Mouse (Mus musculus) kidney, adult 9 months (tissue): ENCODE data around the gene Edc4.

Experiments
- DNase-seq: peaks from one replicate; pipeline ENCODE4 v3.0.0; 2022

Gene Edc4

DNA sequence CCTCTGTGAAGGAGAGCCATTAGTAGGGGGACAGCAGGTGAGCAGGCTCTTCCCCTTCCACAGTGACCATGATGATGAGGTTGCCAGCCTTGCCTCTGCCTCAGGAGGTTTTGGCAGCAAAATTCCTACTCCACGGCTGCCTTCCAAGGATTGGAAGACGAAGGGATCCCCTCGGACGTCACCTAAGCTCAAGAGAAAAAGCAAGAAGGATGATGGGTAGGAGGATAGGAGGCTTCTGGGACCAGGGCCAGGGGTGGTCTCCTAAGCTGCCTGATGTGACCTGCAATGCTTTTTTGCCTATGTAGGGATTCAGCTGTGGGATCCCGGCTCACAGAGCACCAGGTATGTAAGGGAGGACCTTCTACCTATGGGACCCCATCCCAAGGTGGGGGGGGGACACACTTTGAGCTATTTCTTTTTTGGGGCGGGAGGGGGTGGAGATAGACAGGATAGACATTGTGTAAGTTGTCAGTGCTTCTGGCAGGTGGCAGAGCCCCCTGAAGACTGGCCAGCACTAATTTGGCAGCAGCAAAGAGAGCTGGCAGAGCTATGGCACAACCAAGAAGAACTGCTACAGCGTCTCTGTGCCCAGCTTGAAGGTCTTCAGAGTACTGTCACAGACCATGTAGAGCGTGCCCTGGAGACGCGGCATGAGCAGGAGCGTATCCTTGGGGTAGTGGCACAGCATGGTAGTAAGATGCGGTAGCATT is 9.2 kb downstream of the Edc4 start:
- no peak for DNase-seq

DNA sequence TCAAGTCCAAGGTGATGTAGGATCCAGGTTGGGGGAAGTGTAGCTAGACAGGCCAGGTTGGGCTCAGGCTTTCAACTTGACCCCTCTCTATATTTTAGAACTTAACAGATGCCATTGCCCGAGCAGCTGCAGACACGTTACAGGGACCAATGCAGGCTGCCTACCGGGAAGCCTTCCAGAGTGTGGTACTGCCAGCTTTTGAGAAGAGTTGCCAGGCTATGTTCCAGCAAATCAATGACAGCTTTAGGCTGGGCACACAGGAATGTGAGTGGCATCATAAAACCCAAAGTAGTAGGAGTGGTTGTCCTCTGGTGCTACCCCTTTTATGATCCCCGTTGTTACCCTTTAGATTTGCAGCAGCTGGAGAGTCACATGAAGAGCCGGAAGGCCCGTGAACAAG is 10.2 kb downstream of the Edc4 start:
- DNase-seq, result no peak

DNA sequence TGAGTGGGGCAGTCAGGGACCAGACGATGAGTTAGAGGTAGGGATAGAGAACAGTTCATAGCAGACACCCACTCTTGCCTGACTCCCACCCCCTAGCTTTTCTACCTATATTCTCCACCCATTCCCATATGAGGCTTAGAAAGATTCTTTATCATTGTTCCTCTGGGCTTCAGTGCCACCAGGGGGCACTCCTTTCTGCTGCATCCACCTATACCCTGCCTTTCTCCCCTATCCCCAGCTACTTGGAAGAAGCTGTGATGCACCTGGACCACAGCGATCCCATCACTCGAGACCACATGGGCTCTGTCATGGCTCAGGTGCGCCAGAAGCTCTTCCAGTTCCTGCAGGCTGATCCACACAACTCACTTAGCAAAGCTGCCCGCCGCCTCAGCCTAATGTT is 11.8 kb downstream of the Edc4 start:
- DNase-seq, result peak; percentile 26

DNA sequence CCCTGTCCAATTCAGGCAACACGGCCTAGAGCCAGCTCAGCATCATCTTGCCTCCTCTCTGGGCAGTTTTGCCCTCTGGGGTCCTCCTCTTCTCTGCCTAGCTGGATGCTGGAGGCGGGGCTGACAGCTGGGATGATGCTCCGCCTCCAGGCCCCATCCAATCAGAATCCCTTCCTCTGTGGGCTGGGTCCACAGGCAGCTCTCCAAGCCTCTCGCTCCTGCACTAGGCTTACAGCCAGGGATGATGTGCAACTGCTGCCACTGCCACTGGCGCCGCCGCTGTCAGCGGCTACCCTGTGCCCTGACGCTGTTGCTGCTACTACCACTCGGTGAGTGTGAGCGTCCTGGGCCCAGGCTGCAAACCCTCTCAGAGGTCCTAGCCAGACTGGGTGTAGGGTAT is 12.7 kb downstream of the Edc4 start, which contains the start of gene Nrn1l:
Gene Nrn1l, plus strand, starts transcription at position 229 of the 400 bp plus-strand sequence.
- peak; percentile 78 for DNase-seq

DNA sequence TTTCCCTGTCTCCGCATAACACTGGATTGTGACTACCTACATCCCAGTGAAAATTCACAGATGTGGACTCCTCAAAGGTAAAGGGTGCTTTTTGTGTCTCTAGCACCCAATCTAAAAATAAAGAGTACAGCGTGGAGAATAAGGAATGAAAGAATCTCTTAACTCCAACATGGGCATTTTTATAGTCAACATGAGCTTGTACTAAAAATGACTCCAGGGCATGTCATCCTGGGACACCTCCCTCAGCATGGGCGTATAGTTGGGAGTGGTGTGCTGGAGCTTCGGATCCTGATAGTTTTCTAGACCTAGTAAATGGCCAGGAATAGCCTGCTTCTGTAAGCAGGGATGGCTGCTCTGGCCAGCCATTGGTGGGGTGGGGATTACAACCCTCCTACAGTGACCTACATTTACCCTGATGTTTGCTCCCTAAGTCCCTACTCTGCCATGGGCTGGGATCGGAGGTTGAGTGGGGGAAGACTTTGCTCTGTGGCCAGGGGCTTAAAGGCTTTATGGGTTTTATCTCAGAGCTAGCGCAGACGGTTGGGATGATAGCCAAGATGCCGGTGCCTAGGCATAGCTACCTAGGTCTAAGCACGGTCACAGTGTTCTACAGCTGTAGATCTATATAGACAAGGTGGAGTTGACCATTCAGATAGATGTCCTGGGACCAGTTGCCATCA is 17.3 kb downstream of the Edc4 start:
- no peak for DNase-seq

DNA sequence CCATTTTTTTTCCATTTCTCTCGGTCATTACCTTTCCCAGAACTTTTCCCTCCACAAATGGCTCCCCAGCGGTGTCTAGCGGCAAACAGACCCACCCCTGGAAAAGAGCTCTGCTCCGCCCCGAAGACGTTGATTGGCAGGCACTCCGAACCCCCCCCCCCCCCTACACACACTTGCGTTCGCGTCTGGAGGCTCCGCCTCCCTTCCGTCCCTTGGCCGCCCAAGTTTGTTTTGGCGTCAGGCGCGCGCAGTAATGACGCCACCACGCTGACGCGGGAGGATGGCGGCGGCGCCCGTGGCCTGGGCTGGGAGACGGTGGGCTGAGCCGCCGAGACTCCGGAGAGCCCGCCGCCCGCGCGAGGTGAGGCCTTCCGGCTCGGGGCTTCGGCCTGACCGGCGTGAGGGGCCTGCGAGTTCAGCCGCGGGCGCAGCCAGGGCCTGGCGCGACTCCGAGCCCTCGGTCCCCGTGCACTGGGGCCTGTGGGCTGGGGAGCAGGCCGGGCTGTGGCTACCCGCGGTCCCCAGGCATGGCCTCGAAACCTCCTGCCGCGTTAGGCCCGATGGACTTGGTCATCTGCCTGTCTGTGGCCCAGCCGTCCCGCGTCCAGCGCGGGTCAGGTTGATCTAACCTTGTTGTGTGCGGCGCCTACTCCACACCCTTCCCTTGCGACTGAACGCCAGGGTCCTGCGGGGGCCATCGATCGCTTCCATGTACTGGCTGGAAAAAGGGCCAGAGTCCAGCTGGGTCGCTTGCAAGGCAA is 19.7 kb downstream of the Edc4 start, which contains the start of gene Pskh1:
Gene Pskh1, plus strand, starts transcription at position 262 of the 761 bp plus-strand sequence.
- peak; percentile 90 for DNase-seq

DNA sequence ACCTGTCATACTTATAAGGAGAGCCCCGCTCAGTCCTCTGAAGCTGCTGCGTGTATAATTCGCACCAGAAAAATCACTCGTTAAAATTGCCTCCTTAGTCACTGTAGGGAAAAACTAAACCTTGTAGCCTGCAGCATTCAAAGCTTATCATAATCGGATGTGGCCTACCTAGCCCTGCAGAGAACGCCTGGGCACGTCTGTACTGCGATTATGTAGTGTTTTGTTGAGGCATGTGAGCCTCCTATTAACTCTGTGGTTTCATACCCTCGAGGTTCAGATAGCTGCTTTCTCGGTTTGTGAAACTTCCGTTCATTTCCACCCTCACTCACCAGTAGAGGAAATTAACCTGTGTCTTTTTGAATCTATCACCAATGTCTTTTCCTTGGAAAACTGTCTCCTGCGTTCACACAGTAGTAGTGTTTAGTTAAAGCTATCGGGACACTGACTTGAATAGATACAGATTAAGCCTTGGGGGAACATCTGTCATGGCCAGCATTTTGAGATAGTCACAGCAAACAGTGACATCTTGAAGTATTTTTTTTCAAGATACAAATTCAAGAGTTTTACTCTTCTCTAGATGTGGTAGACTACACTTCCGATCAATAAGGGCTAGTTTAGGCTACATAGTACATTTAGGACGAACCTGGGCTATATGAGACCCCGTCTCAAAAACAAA is 20.4 kb downstream of the Edc4 start:
- peak; percentile 12 for DNase-seq

DNA sequence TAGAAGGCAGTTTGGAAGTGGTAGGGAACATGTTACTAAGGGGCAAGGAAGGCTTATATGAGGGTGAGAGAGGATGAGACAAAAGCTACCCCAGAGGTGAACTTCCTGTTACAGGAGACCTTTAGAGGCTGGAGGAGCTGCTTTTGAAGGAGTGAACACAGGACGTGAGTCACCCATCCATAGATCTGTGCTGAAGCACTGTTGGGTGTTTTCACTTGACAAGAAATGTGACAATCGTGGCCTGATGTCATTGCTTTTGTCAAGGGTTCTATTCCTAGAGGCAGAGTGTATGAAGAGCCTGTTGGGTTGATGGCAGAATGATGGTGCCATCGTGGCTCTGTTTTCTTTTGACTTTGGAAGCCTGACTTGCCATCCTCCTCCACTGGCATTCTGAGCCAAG is 38.7 kb downstream of the Edc4 start:
- DNase-seq, result no peak

DNA sequence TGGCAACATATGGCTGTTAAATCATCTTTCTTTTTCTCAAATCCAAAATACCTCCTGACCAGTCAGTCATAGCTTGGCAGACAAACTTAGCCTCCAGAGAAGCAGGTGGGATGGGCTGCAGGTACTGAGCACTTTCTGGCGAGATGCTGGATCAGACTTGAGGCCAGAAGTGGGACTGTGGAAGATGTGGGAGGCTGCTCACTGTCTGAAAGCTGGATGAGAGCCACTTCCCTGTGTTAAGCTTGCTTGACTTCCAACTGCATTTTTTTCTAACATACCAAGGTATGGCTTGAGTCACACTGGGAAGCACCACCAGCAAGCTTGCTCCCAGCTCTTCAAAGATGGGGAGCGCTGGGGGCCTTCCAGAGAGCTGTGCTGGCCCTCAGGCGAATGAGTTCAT is 44.4 kb downstream of the Edc4 start:
- no peak for DNase-seq

DNA sequence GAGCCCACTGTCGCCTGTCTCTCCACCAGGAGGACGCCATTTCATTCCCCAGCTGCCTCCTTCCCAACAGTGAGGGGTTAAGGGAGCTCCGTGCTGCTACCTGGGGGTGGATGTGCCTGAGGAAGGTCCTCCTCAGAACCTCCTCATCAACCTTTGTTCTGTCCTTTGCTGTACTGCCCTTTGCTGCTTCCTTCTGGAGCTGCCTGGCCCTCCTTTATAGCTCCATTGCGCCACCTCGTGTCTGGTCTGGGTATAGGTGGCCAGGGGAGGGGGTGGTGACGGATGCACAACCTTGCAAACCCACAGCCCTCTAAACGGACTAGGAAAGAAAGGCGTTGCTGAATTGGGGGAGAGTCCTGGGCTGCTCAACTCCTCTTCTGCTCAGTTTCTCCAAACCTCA is 49.9 kb downstream of the Edc4 start:
- DNase-seq, result peak; percentile 84

DNA sequence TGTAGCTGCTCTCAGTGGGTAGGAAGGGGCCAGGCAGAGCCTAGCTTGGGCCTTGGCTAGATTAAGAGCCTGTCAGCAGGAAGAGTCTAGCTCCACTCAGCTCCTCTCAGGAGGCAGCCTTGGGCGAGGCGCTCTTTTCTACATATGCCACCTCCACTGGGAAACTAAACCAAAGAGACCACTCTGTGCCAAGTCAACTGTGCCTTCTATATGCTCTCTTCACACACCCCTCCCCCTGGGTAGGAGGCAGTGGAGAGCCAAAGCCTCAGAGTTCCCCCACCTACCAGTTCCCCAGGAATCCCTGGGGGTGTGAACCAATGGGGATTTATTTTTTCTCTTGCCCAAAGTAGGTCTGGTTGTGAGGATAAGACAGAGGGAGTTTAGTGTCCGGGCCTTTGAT is 50.6 kb downstream of the Edc4 start:
- DNase-seq, result no peak

DNA sequence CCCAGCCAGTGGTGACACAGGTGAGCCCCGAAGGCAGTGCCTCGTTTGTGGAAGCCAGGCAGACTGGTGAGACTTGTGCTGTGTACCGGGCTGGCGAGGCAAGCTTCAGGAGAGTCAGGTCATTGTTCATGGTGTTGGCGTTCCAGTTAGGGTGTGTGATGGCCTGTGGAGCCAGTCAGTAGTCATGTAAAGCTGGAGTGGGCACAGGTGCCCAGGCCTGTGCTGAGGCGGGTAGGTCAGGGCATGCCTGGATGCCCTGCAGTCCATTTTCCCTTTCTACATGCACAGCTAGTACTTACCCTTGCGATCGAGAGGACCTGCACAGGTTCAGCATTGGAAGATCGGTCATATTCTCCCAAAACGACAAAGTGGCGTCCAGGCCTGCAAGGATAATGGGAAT is 51.8 kb downstream of the Edc4 start:
- no peak for DNase-seq

DNA sequence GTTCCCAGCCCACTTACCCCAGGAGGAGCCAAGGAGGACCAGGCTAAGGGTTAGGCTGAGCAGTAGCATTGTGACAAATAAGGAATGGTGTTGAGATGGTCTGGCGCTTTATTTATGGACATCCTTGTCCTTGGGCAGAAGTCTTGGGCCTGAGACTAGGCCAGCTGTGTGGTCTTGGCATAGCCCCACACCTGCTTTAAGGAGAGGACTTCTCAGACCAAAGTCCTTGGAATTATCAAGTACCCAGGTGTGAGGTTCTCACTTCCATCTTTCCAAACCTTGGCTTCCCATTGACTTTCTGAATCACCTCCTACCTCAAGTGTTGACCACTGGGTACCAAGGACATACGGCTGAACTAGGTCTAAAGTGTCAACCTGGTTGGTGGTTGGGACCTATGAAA is 53.1 kb downstream of the Edc4 start, which contains the start of gene Ctrl:
Gene Ctrl, minus strand, starts transcription at position 101 of the 400 bp plus-strand sequence.
- no peak for DNase-seq

DNA sequence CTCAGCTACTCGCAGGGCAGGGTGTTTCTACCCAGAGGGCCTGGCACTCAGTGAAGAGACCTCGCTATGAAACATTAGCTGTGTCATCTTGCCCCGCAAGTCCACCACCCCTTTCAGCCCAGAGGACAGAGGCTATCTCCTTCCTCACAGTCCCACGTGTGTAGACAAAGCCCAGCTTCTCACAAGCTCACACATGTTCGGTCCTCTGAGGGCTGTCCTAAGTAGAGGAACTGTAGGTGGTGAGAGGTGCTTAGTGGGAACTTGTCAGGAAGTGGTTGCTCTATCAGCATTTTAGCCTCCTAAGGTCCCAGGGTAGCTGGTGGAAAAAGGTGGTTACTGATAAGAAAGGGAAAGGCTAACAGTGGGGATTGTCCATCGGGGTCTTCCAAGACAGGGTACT is 54.4 kb downstream of the Edc4 start:
- no peak for DNase-seq

DNA sequence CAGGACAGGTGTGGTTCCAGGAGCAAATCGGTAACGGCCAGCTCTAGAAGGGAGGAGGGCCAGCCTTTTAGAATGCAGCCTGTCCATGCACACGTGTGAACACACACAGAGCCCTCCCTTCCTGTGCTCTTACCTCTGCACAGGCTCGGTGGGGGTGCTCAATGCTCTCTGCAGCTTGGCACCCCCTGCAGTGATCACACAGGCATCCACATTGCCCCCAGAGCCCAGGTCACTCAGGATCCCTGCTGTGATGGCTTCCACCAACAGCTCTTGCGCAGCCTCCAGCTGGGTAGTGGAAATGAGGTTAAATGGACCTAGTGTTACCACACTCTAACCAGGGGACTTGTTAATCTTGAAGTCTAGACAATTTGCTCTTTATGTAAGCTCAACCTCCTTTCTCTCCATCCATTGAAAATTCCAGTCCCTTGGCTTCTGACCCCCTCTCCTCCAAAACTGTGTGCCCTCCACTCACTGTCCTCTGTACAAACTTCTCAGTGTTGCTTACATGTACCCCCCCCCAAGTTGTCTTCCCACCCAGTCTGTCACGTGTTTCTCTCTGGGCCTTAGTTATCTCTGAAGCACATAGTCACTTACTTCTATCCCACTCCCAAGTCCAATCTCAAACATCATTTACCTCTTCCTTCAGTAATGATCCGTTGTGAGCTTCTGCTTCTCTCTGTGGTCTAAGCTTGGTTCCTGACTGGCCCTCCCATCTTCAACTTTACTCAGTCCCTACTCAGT is 55.4 kb downstream of the Edc4 start:
- no peak for DNase-seq

DNA sequence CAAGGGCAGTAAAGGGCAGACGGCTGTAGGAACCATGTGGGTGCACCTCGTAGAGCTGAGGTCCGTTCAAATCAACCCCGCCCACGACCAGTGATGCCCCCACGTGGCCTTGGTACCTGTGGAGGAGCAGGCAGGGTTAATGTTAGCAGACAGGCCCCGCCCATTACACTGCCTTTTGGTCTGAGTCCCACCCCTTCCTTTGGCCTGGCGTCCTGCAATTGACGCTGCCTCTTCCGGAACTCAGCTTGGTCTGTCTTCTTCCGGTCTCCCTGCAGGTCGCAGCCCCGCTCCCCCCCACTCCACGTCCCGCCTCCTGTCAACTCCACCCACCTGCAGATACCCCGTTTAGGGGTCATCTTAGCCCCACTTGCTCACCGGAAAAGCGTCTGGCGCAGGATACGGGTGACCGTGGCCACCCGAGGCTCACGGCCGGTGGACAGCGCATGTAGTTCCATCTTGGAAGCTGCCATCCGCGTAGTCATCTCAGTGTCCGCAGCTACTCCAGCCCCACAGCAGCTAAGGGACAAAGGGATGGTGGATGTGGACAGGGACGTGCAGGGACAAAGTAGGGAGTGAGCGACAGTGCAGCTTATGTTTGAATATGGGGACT is 56.3 kb downstream of the Edc4 start:
- peak; percentile 96 for DNase-seq

DNA sequence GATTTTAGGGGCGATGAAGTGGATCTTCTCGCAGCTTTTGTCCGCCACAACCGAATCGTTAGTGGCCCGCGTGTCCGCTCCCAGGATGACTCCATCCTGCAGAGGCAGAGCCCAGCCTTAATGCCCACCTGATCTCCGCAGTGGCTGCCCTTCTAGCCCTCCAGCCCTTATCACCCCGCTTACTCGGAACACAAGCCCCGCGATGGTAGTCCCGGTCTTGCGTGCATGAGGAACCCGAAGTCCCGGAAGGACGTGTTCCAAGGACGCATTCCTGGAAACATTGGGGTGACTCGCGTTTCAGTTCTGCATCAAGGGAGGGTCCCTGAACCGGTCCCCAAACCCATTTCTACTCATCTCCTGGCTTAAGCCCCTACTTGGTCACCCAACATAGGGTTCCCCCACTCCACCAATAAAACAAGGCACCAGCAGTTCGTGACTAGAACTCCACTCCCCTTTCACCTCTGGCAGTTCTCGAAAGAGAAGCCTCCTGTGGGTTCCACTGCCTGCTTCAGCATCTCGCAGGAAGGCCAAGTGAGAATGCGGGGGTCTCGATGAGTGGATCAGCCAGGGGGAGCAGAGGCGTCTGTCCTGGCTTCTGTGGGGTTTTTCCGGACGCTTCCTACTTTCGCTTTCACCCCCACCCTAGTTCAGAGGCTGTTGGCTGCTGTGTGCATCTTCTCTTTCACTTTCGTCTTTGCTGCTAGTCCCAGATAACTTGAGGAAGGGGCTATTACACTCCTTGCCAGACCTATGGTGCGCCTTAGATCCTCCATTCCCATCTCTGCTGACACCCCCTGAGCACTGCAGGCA is 57.0 kb downstream of the Edc4 start:
- peak; percentile 57 for DNase-seq

DNA sequence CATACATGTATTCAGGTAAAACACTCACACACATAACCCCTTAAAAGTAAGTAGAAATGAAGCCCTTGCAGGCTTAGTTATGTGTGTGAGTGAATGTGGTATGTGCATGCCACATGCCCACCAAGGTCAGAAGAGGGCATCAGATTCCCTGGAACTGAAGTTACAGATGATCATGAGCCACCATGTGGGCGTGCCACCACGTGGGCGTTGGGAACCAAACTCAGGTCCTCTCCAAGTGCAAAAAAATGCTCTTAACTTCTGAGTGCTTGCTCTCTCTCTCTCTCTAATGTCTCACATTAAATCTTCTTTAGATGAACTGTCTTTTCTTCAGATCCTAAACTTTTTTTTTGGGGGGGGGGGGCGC is 57.6 kb downstream of the Edc4 start, which contains the start of gene Psmb10:
Gene Psmb10, minus strand, starts transcription at position 139 of the 364 bp plus-strand sequence.
- DNase-seq, result peak; percentile 44

DNA sequence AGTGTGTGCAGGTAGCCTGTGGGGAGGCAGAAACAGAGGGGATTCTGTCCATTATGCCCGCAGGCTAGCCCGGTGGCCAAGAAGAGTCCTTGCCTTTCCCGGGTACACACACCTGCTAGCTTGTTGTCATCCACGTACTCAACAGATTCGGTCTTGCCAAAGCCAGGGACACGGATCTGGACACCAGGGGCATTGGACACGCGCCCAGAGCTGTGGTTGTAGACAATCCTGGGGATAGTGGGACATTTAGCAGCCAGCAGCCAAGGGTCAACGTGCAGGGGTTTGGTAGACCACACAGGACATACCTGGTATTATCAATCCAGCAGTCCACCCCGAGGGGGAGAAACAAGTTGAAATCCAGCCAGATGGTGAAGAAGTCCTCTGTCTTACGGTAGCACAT is 61.3 kb downstream of the Edc4 start:
- no peak for DNase-seq

DNA sequence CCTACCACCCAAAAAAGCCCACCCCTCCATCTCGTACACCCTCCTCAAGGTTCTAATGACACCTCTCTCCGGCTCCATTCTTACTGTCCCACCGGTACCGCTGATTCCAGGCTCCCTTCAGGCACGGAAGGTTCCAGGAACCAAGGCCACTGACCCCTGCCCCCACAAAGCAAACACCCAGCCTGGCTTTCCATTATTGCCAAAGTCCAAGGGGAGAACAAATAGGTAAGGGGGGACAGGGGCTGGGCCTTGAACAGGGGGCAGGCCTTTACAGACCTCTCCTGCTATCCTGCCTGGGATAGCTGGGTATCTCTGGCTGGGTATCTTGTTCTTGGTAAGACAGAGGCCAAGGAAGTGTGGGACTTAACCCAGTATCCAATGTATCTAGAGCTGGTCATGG is 61.9 kb downstream of the Edc4 start:
- no peak for DNase-seq

DNA sequence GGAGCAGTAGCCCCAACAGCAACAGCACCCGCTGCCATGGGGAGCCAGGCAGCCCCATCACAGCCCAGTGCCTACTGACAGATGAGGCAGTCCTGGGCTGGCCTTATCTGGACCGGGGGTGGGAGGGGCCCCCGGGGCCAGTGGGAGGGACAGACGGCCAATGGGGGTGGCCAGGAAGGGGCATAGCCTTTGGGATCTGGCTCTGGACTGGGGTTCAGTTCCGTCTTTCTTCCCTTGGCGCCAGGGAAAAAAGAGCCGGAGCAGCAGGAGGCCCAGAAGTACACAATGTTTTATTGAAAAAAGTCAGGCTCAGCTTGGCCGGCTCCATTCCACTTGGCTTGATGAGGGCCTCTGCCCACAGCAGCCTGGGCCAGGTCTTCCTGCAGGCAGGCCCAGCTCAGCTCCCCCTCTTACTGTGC is 62.6 kb downstream of the Edc4 start, which contains the start of gene Lcat:
Gene Lcat, minus strand, starts transcription at position 62 of the 419 bp plus-strand sequence.
- no peak for DNase-seq
